Mouse (Mus musculus): ENCODE measurements at regions not wholly inside any gene's neighbourhood (a gene's known extent, or its start where the extent isn't known, plus 50 kb on each side); places are given as distances from the start of the nearest gene placed in this dataset.

DNA sequence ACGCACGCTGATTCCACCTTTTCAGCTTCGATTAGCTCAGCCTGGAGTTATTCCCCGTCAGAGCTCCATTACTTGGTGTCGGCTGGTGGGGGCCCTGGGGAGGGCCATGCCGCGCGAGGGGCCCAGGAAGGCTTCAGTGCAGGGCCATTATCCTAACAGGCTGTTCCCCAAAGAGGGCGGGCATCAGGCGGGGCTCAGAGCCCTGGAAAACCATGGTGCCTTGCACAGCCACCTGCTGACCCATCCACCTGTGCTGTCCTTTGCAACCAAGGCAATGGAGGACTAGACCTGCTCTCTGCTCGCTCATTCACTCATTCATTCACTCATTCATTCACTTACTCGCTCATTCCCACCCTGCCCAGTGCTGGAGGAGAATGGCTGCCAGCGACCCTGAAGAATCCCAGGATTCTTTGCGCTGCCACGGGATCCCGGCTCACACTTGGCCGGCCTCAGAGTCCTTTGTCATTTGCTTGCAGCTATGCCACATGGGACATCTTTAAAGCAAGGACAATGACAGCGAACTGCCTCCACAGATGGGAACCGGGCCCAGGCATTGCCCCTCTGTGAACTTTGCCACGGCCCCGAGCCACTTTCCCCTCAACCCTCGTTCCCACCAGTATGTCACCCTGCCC lies 78.6 kb upstream of the Nkx1-1 start:
- DNase-seq (ENCODE audit: low spot score) = no peak

DNA sequence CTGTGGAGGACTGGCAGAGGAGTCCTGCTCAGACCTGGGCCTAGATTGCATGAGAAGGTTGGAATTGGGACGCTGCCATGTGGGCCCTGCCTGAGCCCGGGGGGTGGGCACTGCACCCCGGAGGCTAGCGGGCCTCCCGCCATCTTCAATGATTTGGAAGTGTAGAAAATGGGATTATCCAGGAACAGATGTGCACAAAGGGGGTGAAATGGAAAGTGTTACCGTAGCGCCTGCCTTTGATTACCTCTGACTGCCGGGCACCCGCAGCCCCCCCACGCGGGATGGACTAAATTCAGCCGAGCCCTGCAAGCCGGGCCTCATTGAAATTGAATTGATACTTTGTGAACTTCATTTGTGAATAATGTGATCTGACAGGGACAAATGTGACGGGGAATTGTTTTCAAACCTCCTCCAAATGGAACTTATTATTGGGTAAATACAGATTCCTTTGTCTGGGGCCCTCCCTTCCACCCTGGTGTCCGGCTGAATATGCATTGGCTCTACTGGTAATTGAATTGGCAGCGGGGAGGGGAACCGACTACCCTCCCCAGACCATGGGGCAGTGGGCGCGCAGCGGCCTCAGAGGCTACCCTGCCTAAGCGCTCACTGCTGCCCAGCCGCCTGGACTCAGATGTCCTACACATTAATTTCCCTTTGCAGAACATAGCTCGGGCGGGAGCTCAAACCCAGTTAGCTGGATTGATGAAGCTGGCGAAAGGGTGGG lies 77.9 kb upstream of the Nkx1-1 start:
- DNase-seq (ENCODE audit: low spot score) = no peak

DNA sequence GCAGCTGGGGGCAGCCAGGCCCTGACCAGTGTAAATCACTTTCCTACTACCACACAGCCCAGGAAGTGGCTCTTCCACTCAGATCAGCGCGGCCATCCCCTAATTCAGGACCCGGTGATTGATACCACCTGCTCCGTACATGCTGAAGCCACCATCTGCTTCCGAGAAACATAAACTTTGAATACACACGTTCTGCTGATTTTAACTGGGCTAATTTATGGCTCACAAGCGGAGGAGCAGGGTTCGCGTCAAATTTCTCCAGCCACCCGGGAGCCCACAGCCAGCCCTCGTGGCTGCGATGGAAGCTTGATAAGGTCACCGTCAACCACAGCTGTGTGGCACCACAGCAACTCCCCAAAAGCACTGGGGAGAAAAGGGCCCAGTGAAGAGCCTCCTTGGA lies 72.0 kb upstream of the Nkx1-1 start:
- DNase-seq (ENCODE audit: low spot score) = no peak

DNA sequence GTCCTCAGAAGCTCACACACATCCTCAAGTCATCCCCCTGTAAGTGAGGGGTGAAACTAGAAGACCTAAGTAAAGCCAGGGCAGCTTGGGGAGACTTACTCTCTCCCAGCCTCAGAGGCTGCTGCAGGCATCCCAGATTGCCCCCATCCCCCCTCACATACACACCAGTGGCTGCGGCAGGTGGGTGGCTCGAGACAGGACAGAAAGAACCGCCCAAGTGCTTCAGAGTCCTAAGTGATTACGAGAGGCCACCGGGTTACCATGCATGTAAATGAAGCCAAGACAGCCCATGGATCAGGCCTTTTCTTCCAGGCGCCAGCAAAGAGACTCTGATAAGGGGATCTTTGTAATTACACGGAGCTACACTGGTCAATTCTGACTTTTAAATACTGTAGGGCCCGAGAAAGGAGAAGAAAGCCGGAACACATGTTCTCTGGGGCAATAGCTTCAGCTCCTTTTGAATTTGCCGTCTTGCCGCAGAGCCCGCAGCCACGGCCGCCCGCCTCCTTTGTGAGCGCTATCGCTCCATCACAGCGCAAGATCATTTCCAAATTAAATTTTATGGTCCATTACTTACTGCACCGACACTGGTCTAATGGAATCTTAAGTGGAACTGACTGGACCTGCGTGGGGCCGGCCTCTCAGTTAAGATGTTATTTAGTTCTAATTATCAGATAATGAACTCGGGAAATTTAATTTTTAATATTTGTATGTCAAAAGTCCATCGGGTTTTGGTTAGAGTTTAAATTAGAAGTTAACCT lies 68.1 kb upstream of the Nkx1-1 start:
- no peak for DNase-seq (ENCODE audit: low spot score)

DNA sequence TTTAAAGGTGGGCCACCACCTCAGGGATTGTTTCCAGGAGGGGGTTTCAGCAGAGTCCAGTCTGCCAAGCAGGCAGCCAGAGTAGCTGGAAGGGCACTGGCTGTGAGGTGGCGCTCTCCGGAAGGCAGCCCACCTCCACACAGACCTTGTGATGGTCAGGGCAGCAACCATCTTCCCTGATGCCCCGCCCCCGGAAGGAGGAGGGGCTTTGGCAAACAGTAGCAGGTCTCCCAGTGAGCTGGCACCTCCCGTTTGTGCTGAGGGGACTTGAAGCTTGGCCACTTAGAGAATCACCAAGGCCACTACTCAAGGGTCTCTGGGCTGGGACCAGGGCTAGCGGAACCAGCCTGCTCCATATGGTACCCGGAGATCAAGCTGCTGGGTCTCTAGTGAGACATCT lies 67.4 kb upstream of the Nkx1-1 start:
- DNase-seq (ENCODE audit: low spot score) = no peak

DNA sequence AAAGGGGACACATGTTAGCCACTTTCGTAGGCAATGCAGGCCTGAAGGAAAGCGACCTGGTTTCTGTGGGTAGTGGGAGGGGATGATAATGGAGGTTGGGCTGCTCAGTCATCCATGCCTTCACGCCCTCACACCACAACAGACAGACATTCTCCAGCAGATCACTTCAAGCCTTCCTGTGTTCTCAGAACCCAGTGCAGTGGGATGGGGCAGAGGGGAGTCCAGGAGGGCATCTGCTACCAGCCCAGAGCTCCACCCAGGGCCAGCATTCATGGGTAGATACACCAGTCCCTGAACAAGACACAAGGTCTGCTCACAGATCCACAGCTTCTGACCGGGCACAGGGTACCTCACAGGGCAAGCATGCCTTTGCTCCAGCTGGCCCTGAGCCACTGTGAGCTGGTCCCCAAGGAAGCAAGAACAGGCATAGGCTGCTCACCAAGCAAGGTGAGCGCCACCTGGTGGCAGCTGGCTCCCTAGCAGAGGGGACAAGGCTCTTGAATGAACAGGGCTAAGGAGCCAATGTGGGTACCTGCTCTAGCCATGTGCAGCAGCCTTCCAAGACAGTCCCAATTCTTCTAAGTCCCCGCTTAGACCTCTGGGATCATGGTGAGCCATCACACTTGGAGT lies 62.2 kb upstream of the Nkx1-1 start:
- DNase-seq (ENCODE audit: low spot score) = peak; percentile 64

DNA sequence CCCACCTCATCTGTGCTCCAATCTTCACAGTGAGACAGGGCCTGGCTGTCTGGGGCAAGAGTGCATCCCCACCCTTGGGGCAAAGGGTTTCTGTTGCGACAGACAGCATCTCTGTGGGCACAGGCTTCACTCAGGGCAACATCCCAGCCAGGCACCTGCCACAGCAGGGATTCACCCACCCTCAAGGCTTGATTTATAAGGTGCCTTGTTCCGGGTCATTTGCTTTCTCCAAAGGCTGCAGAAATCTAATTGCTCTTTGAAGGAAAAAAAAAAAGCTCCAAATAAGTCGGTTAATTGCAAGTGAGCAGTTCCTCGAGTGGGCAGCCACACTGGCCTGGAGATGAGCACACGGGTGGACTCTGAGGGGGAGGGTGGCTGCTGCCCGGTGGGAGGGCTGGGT lies 61.5 kb upstream of the Nkx1-1 start:
- no peak for DNase-seq (ENCODE audit: low spot score)

DNA sequence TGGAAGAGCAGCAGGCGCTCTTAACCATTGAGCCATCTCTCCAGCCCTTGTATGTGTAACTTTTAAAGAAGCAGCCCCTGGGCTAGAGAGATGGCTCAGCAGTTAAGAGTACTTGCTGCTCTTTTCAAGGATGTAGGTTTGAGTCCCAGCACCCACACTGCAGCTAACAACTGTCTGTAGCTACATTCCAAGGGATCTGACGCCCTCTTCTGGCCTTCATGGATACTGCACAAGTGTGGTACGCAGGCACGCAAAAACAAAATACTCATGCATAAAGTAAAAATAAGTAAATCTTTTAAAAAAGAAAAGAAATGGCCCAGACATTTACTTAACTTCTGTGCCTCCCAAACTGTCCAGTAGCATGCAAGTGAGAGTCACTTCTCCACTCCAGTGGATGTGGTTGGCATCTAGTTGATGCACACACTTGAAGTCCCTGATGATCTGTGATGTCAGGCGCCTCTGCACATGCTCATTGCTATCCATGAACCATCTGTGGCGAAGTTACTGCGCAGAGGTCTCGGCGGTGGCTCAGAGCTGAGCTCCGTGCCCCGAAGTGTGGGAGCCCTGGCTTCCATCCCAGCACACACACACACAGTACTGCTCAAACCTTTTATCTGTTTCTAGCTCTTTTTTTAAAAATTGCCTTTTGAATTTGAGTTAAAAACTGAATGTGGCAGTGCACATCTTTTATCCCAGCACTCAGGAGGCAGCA lies 59.0 kb upstream of the Nkx1-1 start:
- DNase-seq (ENCODE audit: low spot score) = no peak

DNA sequence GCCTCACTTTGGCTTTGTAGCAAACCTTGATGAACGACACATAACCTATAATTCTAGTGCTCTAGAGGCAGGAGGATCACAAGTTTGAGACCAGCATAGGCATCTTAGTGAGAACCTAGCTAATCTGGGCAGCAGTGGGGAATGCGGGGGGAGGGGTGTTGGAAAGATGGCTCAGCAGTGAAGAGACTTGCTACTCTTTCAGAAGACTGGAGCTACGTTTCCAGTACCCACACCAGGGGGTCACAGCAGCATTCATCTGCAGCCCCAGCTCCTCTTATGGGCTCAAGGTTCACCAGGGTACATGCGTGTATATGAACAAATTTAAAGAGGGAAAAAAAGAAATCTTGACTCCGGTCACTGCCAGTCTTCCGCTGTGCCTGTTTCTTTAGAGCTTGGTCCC lies 55.5 kb upstream of the Nkx1-1 start:
- no peak for DNase-seq (ENCODE audit: low spot score)

DNA sequence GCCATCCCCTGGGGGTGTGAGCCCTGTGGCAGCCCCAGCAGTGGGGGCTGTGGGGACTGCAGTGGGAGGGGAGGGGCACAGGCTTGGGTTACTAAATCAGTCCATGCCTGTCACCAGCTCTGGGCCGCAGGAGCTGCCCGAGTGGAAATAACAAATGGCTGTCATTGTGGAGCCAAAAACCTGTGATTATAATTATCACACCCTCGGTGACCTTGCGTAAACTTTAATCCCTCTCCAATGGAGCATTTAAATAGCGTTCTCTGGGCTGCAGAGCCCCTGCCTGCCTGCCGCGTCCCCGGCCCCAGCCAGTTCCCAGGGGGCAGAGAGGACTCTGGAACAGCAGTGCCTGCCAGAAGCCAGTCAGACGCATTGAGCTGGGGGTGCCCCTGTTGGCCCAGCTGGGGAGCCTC lies 54.4 kb upstream of the Nkx1-1 start:
- DNase-seq (ENCODE audit: low spot score) = no peak

DNA sequence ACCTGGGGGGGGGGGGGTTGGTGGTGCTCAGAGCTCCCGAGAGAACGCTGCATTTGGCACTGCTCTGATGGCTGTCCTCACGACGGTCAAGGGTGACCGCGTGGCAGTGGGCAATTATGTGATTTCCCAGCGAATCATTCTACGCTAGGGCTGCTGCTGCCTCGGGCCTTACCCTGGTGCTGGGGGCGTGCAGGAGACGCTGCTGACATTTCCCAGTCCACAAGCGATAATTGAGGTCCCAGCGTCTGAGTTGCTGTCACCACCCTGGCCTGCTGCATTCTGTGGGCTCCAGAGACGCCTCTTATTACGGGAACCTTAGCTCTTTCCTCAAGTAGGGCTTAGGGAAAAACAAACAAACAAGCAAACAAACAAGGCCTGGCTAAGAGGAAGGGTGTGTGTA lies 52.0 kb upstream of the Nkx1-1 start:
- no peak for DNase-seq (ENCODE audit: low spot score)
